Mouse (Mus musculus): Measurements from ENCODE around the gene Vps18. TPM values are rescaled to one million over a fixed set of nuclear protein-coding genes. Genes with fewer than 3 reads are reported as not detected.

The Vps18 gene
- total and polyA plus RNA-seq, 3 experiments: 10.2 to 12.2 (median 12.2) TPM

DNA sequence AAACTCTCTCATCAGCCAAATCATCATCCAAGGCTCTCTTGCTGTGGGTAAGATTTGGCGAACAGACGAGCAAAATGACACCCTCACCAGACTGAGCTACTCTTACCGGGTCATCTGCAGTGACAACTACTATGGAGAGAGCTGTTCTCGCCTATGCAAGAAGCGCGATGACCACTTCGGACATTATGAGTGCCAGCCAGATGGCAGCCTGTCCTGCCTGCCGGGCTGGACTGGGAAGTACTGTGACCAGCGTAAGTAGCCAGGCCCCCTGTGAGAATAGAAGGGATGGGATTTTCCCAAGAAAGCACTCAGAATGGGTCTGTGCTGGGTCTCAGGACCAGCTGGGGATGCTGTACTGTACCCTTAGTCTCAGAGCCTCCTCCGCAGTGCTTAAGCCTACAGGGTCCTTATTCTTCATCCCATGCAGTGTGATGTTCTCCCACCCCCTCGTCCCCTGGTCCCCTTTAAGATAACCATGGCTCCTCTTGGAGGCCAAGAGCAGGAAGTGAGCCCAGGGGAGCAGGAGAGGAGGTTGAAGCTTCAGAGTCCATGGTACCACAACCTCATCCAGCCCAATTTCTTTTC lies 39.5 kb downstream of the Vps18 start:
- H3K27ac ChIP-seq: peak overlapping the region; percentile 94
- intact Hi-C loops (cut with DNase I): loop anchor here (1.0 to 2.0 kb wide), 3 partner anchors 8 to 28 kb away; no protein-coding TSS in a partner anchor
- no peak for DNase-seq
- peaks cover 4% of the 10 kb centered on the region; the same call in 1 of the 2 replicates for H3K27me3 ChIP-seq (ENCODE audit: control insufficient read depth, insufficient read depth, low read length)
- peaks cover 7% of the 10 kb centered on the region for H3K4me1 ChIP-seq (ENCODE audit: control insufficient read depth, insufficient read depth, low read length)
- H3K79me2 ChIP-seq (replicated peaks; ENCODE audit: control insufficient read depth, insufficient read depth, low read length): peaks cover 2% of the 10 kb centered on the region; the same call in 1 of the 2 replicates
- H3K4me3 ChIP-seq: peak overlapping the region; percentile 81
- peaks cover 4% of the 10 kb centered on the region; the same call in 1 of the 2 replicates for H3K36me3 ChIP-seq (ENCODE audit: control insufficient read depth, insufficient read depth, low read length)
- peak overlapping the region; percentile 32 for H3K9ac ChIP-seq (ENCODE audit: low read depth, low read length)
- TF ChIP-seq EP300 (IDR thresholded peaks at IDR 0.05; ENCODE audit: insufficient read depth, low read depth, low read length) (no peak), POLR2A (IDR thresholded peaks at IDR 0.05; ENCODE audit: insufficient read depth, low read depth, low read length) (no peak), CTCF (IDR thresholded peaks at IDR 0.05) (no peak)
- 22% methylated on average over 11 of the region's 11 CpGs for WGBS

DNA sequence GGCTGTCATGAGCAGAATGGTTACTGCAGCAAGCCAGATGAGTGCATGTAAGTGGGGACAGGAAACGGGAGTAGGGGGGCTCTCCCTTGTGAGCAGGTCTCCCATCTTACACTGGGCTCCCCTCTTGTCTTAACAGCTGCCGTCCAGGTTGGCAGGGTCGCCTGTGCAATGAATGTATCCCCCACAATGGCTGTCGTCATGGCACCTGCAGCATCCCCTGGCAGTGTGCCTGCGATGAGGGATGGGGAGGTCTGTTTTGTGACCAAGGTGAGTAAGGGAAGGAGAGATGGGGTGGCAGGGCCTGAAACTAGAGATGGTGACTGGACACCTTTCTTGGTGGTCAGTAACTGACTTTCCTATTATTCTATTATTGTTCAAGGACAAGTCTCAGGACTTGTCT lies 40.0 kb downstream of the Vps18 start:
- TF ChIP-seq POLR2A (IDR thresholded peaks at IDR 0.05; ENCODE audit: insufficient read depth, low read depth, low read length) (no peak), CTCF (IDR thresholded peaks at IDR 0.05) (no peak), EP300 (IDR thresholded peaks at IDR 0.05; ENCODE audit: insufficient read depth, low read depth, low read length) (no peak)
- H3K4me3 ChIP-seq: peak overlapping the region; percentile 81
- intact Hi-C loops (cut with DNase I): no loop called here
- H3K4me1 ChIP-seq (ENCODE audit: control insufficient read depth, insufficient read depth, low read length): peaks cover 7% of the 10 kb centered on the region
- peaks cover 4% of the 10 kb centered on the region; the same call in 1 of the 2 replicates for H3K36me3 ChIP-seq (ENCODE audit: control insufficient read depth, insufficient read depth, low read length)
- peaks cover 2% of the 10 kb centered on the region; the same call in 1 of the 2 replicates for H3K79me2 ChIP-seq (replicated peaks; ENCODE audit: control insufficient read depth, insufficient read depth, low read length)
- peak overlapping the region; percentile 32 for H3K9ac ChIP-seq (ENCODE audit: low read depth, low read length)
- peak overlapping the region; percentile 94 for H3K27ac ChIP-seq
- H3K27me3 ChIP-seq (ENCODE audit: control insufficient read depth, insufficient read depth, low read length): peaks cover 4% of the 10 kb centered on the region; the same call in 1 of the 2 replicates
- WGBS: 37% methylated on average over 5 of the region's 5 CpGs
- DNase-seq: no peak

DNA sequence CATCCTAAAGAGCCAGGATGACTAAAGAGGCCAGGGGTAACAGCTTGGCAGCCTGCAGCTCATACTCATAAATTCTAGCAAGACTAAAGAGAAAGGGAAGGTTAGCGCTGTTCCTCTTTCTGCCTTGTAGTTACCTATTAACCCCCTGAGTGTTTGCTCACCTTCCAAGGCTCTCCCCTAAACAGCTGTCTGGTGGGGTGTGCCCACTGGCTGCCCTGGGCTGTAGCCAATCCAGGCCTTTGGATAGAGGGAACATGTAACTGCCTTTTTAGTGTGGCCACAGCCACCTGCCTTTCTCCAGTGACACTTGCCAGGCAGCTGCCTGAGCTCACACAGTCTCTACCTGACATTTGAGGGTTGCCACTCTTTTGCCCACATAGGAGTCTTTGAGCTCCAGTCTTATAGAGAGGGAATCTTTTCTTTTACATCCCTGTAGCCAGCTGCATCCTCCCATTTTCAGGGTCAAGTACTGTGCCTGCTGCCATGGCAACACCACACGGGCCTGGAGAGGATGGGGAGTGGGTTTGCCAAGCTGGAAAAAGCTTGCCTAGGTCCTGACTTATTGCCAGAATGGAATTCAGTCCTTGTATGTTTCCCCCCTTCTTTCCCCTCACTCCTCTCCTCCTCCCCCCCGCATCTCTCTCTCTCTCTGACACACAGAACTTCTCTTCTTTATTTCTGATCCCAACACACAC lies 40.7 kb downstream of the Vps18 start:
- Histone ChIP-seq H3K27me3 (ENCODE audit: control insufficient read depth, insufficient read depth, low read length) (peaks cover 2% of the 10 kb centered on the region; the same call in 1 of the 2 replicates), H3K36me3 (ENCODE audit: control insufficient read depth, insufficient read depth, low read length) (peaks cover 4% of the 10 kb centered on the region; the same call in 1 of the 2 replicates)
- intact Hi-C loops (cut with DNase I): no loop called here

DNA sequence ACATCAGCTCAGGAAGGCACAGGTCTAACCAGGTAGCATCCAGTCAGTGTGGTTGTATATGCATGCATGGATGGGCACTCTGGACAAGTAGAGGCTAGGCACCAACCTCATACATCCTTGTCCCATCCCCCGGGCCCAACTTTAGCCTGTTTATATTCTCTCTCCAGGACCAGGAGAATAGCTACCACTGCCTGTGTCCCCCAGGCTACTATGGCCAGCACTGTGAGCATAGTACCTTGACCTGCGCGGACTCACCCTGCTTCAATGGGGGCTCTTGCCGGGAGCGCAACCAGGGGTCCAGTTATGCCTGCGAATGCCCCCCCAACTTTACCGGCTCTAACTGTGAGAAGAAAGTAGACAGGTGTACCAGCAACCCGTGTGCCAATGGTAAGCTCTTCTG lies 42.3 kb downstream of the Vps18 start:
- peaks cover 2% of the 10 kb centered on the region; the same call in 1 of the 2 replicates for H3K27me3 ChIP-seq (ENCODE audit: control insufficient read depth, insufficient read depth, low read length)
- peak in 1 of 2 experiments; percentile 17 for DNase-seq
- peaks cover 2% of the 10 kb centered on the region; the same call in 1 of the 2 replicates for H3K79me2 ChIP-seq (replicated peaks; ENCODE audit: control insufficient read depth, insufficient read depth, low read length)
- H3K4me1 ChIP-seq (ENCODE audit: control insufficient read depth, insufficient read depth, low read length): peaks cover 4% of the 10 kb centered on the region
- peak overlapping the region; percentile 36; the same call in 1 of the 2 replicates for H3K4me3 ChIP-seq
- H3K27ac ChIP-seq: peak overlapping the region; percentile 53
- WGBS: 73% methylated on average over 8 of the region's 8 CpGs
- no peak for TF ChIP-seq EP300 (IDR thresholded peaks at IDR 0.05; ENCODE audit: insufficient read depth, low read depth, low read length)
- TF ChIP-seq CTCF (IDR thresholded peaks at IDR 0.05): no peak
- no peak for TF ChIP-seq POLR2A (IDR thresholded peaks at IDR 0.05; ENCODE audit: insufficient read depth, low read depth, low read length)
- intact Hi-C loops (cut with DNase I): no loop called here
- H3K9ac ChIP-seq (ENCODE audit: low read depth, low read length): peak overlapping the region; percentile 24
- H3K36me3 ChIP-seq (ENCODE audit: control insufficient read depth, insufficient read depth, low read length): peaks cover 8% of the 10 kb centered on the region

More for the DNA sequence above, 40.7 kb downstream of the Vps18 start:
- Histone ChIP-seq H3K9ac (ENCODE audit: low read depth, low read length) (peak overlapping the region; percentile 19; the same call in 1 of the 2 replicates), H3K4me1 (ENCODE audit: control insufficient read depth, insufficient read depth, low read length) (peaks cover 7% of the 10 kb centered on the region), H3K79me2 (replicated peaks; ENCODE audit: control insufficient read depth, insufficient read depth, low read length) (peaks cover 2% of the 10 kb centered on the region; the same call in 1 of the 2 replicates), H3K27ac (peak overlapping the region; percentile 94), H3K4me3 (peak overlapping the region; percentile 81)
- TF ChIP-seq EP300 (IDR thresholded peaks at IDR 0.05; ENCODE audit: insufficient read depth, low read depth, low read length) (no peak), POLR2A (IDR thresholded peaks at IDR 0.05; ENCODE audit: insufficient read depth, low read depth, low read length) (no peak), CTCF (IDR thresholded peaks at IDR 0.05) (no peak)
- DNase-seq: no peak
- 56% methylated on average over 3 of the region's 3 CpGs for WGBS

DNA sequence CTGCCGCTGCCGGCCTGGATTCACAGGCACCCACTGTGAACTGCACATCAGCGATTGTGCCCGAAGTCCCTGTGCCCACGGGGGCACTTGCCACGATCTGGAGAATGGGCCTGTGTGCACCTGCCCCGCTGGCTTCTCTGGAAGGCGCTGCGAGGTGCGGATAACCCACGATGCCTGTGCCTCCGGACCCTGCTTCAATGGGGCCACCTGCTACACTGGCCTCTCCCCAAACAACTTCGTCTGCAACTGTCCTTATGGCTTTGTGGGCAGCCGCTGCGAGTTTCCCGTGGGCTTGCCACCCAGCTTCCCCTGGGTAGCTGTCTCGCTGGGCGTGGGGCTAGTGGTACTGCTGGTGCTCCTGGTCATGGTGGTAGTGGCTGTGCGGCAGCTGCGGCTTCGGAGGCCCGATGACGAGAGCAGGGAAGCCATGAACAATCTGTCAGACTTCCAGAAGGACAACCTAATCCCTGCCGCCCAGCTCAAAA lies 43.7 kb downstream of the Vps18 start:
- Histone ChIP-seq H3K79me2 (replicated peaks; ENCODE audit: control insufficient read depth, insufficient read depth, low read length) (peaks cover 2% of the 10 kb centered on the region; the same call in 1 of the 2 replicates), H3K4me1 (ENCODE audit: control insufficient read depth, insufficient read depth, low read length) (peaks cover 8% of the 10 kb centered on the region), H3K9ac (ENCODE audit: low read depth, low read length) (peak overlapping the region; percentile 44), H3K27me3 (ENCODE audit: control insufficient read depth, insufficient read depth, low read length) (no peaks in the 10 kb centered on the region), H3K27ac (peak overlapping the region; percentile 53), H3K4me3 (peak overlapping the region; percentile 36), H3K36me3 (ENCODE audit: control insufficient read depth, insufficient read depth, low read length) (peaks cover 12% of the 10 kb centered on the region)
- intact Hi-C loops (cut with DNase I): no loop called here
- 48% methylated on average over 24 of the region's 24 CpGs for WGBS
- peak in 1 of 2 experiments; percentile 25 for DNase-seq
- TF ChIP-seq EP300 (IDR thresholded peaks at IDR 0.05; ENCODE audit: insufficient read depth, low read depth, low read length) (no peak), POLR2A (IDR thresholded peaks at IDR 0.05; ENCODE audit: insufficient read depth, low read depth, low read length) (no peak), CTCF (IDR thresholded peaks at IDR 0.05) (no peak)

All from heart, adult 2 months (tissue).